Mouse (Mus musculus) cortical plate, adult 2 months (tissue): ENCODE measurements around the gene Rsph6a. TPM values are rescaled to one million over a fixed set of nuclear protein-coding genes. Genes with fewer than 3 reads are reported as not detected.

Experiments used
- H3K27ac ChIP-seq: fragments of 200-500 bp; 2 replicates; pipeline ENCODE4 v1.5.1; 2012; ENCODE audit warnings: low read length, control low read depth, inconsistent platforms; ENCODE audit not compliant: insufficient read depth
- H3K4me1 ChIP-seq: fragments of 200-500 bp; 2 replicates; pipeline ENCODE4 v1.6.1; 2011; ENCODE audit warnings: low read length; ENCODE audit not compliant: control insufficient read depth, insufficient read depth
- H3K4me3 ChIP-seq: fragments of 200-500 bp; 2 replicates; pipeline ENCODE4 v1.5.1; 2011; ENCODE audit warnings: mild to moderate bottlenecking, low read length, control low read depth; ENCODE audit not compliant: insufficient read depth
- CTCF ChIP-seq: fragments of 200-500 bp; IDR thresholded peaks from 2 replicates; pipeline ENCODE4 v1.5.1; 2011; ENCODE audit warnings: mild to moderate bottlenecking, control low read depth, low read length; ENCODE audit not compliant: insufficient read depth; ENCODE audit errors: extremely low read depth
- POLR2A ChIP-seq: fragments of 200-500 bp; IDR thresholded peaks from 2 replicates; pipeline ENCODE4 v1.6.1; 2011; ENCODE audit warnings: mild to moderate bottlenecking, low read length, control low read depth; ENCODE audit not compliant: insufficient read depth; ENCODE audit errors: extremely low read depth
- polyA plus RNA-seq: library from polyadenylated mRNA; depleted of rRNA; stranded (reverse); fragments of >200 nt; gene quantifications from 2 replicates; pipeline ENCODE4 v1.2.3, GENCODE M21; 2012

Gene Rsph6a
- polyA plus RNA-seq, 1 experiment = 0.10 TPM

- peak overlapping the region; percentile 40 for H3K4me3 ChIP-seq
- TF ChIP-seq CTCF (no peak), POLR2A (no peak)
- H3K27ac ChIP-seq = 0 out of 2 replicates have a peak overlapping the region, but pooled peaks have one; percentile 16
- peaks cover 4% of the 10 kb centered on the region for H3K4me1 ChIP-seq
These were observed 22.1 kb downstream of the Rsph6a start for GRCm38 (mm10) chr7:19076586-19076991.

DNA sequence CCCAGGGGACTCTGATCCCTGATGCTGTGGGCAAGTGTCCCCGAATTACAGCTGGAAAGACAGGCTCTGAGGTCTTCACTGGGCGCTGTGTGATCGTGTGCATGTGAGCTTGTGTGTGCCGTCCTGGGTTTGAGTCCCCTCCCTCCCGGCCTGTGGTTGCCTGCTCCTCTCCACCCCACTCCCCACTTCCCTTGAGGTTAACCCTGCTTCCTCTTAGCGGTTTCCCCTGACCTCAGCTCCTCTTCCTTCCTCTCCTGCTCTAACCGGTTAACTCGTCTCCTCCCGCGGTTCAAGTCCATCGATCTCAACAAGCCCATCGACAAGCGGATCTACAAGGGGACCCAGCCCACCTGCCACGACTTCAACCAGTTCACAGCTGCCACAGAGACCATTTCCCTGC lies 23.3 kb downstream of the Rsph6a start:
- H3K4me3 ChIP-seq = no peak overlapping the region
- peaks cover 5% of the 10 kb centered on the region for H3K4me1 ChIP-seq
- H3K27ac ChIP-seq = no peak overlapping the region
- TF ChIP-seq CTCF (no peak), POLR2A (no peak)

DNA sequence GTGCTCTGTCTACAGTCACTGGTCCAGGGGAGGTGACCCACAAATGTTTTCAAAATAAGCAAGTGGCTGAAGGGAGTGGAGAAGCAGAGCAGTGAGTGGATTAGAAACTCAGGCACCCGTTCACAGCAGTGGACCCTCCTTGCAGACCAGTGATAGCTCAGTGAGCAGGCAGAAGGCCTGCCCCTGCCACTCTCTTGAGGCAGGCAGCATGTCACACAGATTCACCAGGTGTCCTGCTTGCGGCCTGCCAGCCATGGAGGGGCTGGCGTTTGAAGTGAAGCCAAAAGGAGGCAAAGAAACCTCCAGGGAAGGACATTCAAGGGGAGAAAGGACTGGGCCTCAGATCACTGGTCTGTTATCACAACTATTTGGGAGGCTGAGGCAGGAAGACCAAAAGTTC lies 24.2 kb downstream of the Rsph6a start:
- H3K4me3 ChIP-seq = no peak overlapping the region
- H3K4me1 ChIP-seq = peaks cover 6% of the 10 kb centered on the region
- TF ChIP-seq POLR2A (no peak), CTCF (no peak)

DNA sequence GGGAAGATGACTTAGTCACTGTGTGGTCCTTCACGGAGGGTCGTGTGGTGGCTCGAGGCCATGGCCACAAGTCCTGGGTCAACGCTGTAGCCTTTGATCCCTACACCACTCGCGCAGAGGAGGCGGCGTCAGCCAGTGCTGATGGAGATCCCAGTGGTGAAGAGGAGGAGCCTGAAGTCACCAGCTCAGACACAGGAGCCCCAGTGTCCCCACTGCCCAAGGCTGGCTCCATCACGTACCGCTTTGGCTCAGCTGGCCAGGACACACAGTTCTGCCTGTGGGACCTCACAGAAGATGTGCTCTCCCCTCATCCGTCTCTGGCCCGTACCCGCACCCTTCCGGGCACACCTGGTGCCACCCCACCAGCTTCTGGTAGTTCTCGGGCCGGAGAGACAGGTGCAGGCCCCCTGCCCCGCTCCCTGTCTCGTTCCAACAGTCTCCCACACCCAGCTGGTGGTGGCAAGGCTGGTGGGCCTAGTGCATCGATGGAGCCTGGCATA lies 26.0 kb downstream of the Rsph6a start:
- H3K4me1 ChIP-seq = peaks cover 3% of the 10 kb centered on the region; the same call in 1 of the 2 replicates
- no peak overlapping the region for H3K4me3 ChIP-seq
- peak overlapping the region; percentile 45 for H3K27ac ChIP-seq
- 0 out of 2 replicates have a peak, but pooled peaks have one; percentile 33 for TF ChIP-seq POLR2A
- no peak for TF ChIP-seq CTCF

More for the DNA sequence above, 24.2 kb downstream of the Rsph6a start:
- peak overlapping the region; percentile 14; the same call in 1 of the 2 replicates for H3K27ac ChIP-seq

GRCm38 (mm10) chr7:19082171-19082570 lies 27.7 kb downstream of the Rsph6a start:
- no peak overlapping the region for H3K4me3 ChIP-seq
- TF ChIP-seq CTCF (no peak), POLR2A (no peak)
- H3K4me1 ChIP-seq = peaks cover 3% of the 10 kb centered on the region; the same call in 1 of the 2 replicates
- no peak overlapping the region for H3K27ac ChIP-seq

DNA sequence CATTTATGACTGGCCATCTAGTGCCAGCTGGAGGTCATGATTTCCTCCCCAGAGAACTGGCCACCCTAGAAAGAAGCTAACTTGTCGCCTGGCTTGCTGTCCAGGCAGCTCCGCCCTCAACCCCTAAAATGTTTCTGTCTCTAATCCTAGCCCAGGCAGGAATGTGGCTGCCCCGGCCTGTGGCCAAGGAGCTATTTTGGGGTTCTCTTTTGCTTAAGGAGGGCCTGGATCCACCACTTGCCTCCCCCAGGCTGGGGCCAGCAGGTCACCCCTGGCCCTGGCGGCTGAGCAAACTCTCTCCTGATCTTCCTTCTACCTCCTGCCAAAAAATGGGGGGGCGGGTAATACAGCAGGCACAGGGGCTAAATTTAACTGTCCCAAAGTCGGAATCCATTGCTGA lies 28.6 kb downstream of the Rsph6a start:
- H3K4me3 ChIP-seq = no peak overlapping the region
- TF ChIP-seq POLR2A (no peak), CTCF (no peak)
- H3K27ac ChIP-seq = no peak overlapping the region
- H3K4me1 ChIP-seq = 0 out of 2 replicates have a peak, but pooled peaks cover 2% of the 10 kb centered on the region

GRCm38 (mm10) chr7:19083701-19084100 lies 29.2 kb downstream of the Rsph6a start, which contains the start of gene Dmpk:
Gene Dmpk (plus strand): TSS chr7:19083849.
- Histone ChIP-seq H3K4me1 (0 out of 2 replicates have a peak, but pooled peaks cover 2% of the 10 kb centered on the region), H3K4me3 (no peak within 1 kb of the TSS), H3K27ac (no peak within 1 kb of the TSS)
- no peak for TF ChIP-seq CTCF
- no peak for TF ChIP-seq POLR2A

DNA sequence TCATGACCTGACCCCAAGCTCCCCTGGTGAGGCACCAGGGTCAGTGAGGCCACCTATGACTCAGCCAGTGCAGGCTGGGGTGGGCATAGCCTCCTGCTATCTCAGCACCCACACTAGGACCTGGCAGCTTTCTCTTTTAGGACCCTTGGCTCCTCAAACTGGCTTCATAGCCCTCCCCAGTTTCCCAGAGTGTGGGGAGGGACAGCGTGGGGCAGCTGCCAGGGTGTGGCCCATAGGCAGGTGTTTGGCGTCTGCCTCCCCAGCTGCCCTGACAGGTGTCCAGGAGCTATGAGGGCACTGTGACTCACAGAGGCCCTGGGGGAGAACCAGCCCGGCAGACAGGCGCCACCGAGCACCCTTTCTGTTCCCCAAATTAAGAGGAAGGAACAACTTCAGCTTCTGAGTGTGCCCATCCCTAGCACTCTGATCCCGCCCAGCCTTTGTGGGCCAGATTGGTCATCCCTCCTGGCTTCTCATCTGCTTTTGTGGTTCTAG lies 29.8 kb downstream of the Rsph6a start:
- Histone ChIP-seq H3K4me3 (no peak overlapping the region), H3K27ac (no peak overlapping the region)

DNA sequence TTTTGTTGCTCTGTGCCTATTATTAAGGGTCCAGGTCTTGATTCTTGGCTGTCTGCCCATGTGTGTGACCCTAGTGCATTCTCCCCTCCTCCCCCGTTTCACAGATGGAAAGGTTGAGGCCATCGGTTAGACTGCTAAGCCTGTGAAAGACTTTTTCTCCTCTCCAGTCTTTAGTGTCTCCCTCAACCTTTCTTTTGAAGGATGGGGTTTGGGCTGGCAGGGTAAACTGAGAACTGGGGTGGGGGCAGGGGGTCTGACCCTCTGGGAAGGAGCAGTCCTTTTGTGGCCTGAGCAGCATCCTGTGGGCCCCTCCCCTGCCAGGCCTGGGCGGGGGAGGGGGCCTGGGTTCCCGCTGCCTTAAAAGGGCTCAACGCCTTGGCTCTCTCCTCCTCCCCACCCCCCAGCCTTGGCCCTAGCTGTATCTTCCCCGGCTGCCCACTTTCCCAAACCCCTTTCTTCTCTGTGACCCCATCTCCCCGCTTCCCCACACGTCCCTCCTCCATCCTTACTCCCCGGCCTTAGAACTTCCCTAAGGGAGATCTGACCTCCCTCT lies 30.5 kb downstream of the Rsph6a start:
- no peak overlapping the region for H3K27ac ChIP-seq
- H3K4me3 ChIP-seq = no peak overlapping the region
- H3K4me1 ChIP-seq = 0 out of 2 replicates have a peak, but pooled peaks cover 2% of the 10 kb centered on the region
- TF ChIP-seq POLR2A (no peak), CTCF (no peak)

More for the DNA sequence above, 29.8 kb downstream of the Rsph6a start:
- TF ChIP-seq POLR2A (no peak), CTCF (no peak)
- H3K4me1 ChIP-seq = 0 out of 2 replicates have a peak, but pooled peaks cover 2% of the 10 kb centered on the region

- TF ChIP-seq POLR2A (no peak), CTCF (no peak)
- 0 out of 2 replicates have a peak, but pooled peaks cover 2% of the 10 kb centered on the region for H3K4me1 ChIP-seq
- H3K27ac ChIP-seq = no peak overlapping the region
- no peak overlapping the region for H3K4me3 ChIP-seq
These were observed 31.0 kb downstream of the Rsph6a start for GRCm38 (mm10) chr7:19085495-19085894.
